Mouse (Mus musculus) stomach, embryonic 16.5 days (tissue): ENCODE data around the gene Efemp1. TPM values are rescaled to one million over a fixed set of nuclear protein-coding genes. Genes with fewer than 3 reads are reported as not detected.

Source experiments
- ATAC-seq: fragments of 200-750 bp; cut with Nextera tagmentation; 2 replicates; pipeline ENCODE4 v1.8.0; 2017; ENCODE audit warnings: moderate number of reproducible peaks, moderate TSS enrichment; ENCODE audit not compliant: insufficient read depth, low FRiP score
- H3K27ac ChIP-seq: fragments of 300-500 bp; sonication (generic); 2 replicates; pipeline ENCODE4 v1.5.1; 2014; ENCODE audit warnings: low read length
- H3K27me3 ChIP-seq: fragments of 300-500 bp; sonication (generic); 2 replicates; pipeline ENCODE4 v1.6.1; 2014; ENCODE audit warnings: low read length, control low read depth, mixed read lengths; ENCODE audit not compliant: control insufficient read depth, insufficient read depth
- H3K36me3 ChIP-seq: fragments of 300-500 bp; sonication (generic); 2 replicates; pipeline ENCODE4 v1.6.1; 2014; ENCODE audit warnings: low read length; ENCODE audit not compliant: control insufficient read depth, insufficient read depth
- H3K4me1 ChIP-seq: fragments of 300-500 bp; sonication (generic); 2 replicates; pipeline ENCODE4 v1.6.1; 2014; ENCODE audit warnings: low read length, control low read depth, mixed read lengths; ENCODE audit not compliant: control insufficient read depth, insufficient read depth
- H3K4me2 ChIP-seq: fragments of 300-500 bp; sonication (generic); 2 replicates; pipeline ENCODE4 v1.6.1; 2014; ENCODE audit warnings: low read depth, low read length, mixed read lengths
- H3K4me3 ChIP-seq: fragments of 300-500 bp; sonication (generic); replicated peaks from 2 replicates; pipeline ENCODE4 v1.5.1; 2014; ENCODE audit warnings: mild to moderate bottlenecking, low read length
- H3K9ac ChIP-seq: fragments of 300-500 bp; sonication (generic); 2 replicates; pipeline ENCODE4 v1.6.1; 2014; ENCODE audit warnings: low read length
- H3K9me3 ChIP-seq: fragments of 300-500 bp; sonication (generic); replicated peaks from 2 replicates; pipeline ENCODE4 v1.6.1; 2016; ENCODE audit warnings: low read length, control low read depth; ENCODE audit not compliant: control insufficient read depth
- WGBS: fragments of 180-500 bp; shearing (Covaris S2); extraction: QIAGEN DNeasy Blood & Tissue Kit; methylation state at CpG from one replicate; pipeline ENCODE4 v1.1.7; 2014; 5-methylcytosine and 5-hydroxymethylcytosine counted together
- polyA plus RNA-seq: library from polyadenylated mRNA; unstranded; fragments of >200 nt; fragmentation: Nextera tagmentation; extraction: Ambion mirVana; gene quantifications from 2 replicates; pipeline ENCODE4 v1.2.1, GENCODE M21; 2015

Gene Efemp1
- polyA plus RNA-seq, 1 experiment from 2014 or later, result 14.8 TPM

GRCm38 (mm10) chr11:28961381-28961780 lies 108.4 kb downstream of the Efemp1 start:
- no peaks in the 10 kb centered on the region for H3K9me3 ChIP-seq
- no peak overlapping the region for H3K27ac ChIP-seq
- ATAC-seq, result no peak
- no peak overlapping the region for H3K9ac ChIP-seq
- no peak overlapping the region for H3K4me2 ChIP-seq
- H3K4me1 ChIP-seq, result no peaks in the 10 kb centered on the region
- WGBS, result 97% methylated on average over 1 of the region's 1 CpGs
- H3K4me3 ChIP-seq, result no peak overlapping the region
- H3K36me3 ChIP-seq, result no peaks in the 10 kb centered on the region
- H3K27me3 ChIP-seq, result no peaks in the 10 kb centered on the region
